Mouse (Mus musculus) B cell, adult 62 days (primary cell): ENCODE data around the gene S1pr2. TPM values are rescaled to one million over a fixed set of nuclear protein-coding genes. Genes with fewer than 3 reads are reported as not detected.

Experiments used
- total RNA-seq: library from RNA; stranded (reverse); gene quantifications from 4 replicates; pipeline ENCODE4 v1.2.4, GENCODE M21; 2023

The S1pr2 gene
- total RNA-seq: 2.3 to 3.2 TPM (median 3.1 TPM) in 4 replicates

DNA sequence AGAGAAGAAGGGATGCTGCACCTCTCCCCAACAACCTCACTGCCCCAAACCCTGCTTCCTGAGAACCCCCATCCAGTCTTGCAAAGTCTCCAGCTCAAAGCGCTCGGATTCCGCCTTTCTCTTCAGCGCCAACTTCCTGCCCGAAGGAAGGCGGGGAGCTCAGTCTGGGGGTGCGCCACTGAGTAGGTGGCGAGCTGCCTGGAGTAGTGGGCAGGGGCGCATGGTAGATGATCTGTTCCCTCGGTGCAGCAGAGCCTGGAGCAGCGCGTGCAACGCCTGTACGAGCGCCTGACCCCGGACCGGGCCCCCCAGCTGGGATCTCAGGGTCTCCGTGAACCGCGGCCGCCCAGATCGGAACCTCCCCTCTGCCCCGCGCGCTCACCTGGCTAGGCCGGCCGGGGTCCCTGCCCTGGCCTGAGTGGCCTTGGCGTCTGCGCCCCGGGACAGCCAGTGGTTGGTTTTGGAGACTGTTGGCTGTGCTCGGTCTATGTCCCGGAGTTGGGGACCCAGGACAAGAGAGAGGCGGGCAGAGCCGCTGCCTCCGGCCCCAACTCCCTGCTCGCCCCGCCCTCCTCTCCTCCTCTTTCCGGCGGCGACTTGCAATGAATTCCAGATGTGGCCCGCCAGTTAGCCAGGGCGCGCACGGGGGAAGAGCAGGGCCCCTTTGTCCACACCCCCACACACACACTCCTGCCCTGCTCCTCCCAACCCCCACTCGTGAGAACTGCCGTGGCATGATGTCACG lies at the start of gene S1pr2:
S1pr2 (minus strand) TSS at position 566 of the 745 bp plus-strand sequence.

DNA sequence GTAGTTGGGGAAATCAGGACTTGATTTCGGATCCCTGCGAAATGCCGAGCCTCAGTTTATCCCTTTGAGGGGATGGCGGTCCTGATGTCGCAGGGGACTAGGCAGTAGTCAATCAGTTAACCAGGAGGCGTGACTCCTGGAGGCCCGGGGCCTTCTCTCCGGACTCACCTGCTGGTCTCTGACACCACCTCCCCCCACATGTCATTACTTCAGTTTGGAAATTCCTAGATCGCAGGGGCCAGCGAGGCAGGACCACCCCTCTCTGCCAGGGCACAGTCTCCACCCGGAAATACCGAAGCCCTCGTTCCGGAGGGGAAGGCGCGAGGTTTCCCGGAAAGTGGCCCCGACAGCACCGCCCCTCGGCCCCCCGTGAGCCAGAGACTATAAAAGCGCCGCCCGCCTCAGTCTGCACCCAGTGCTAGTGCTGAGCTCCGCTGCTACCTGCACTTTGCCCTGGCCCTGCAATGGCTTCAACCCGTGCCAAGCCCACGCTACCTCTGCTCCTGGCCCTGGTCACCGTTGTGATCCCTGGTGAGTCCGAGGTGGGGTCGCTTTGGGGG lies 39.1 kb upstream of the S1pr2 start, which contains the start of gene Icam1:
Icam1 (plus strand) TSS at position 415 of the 560 bp plus-strand sequence.

DNA sequence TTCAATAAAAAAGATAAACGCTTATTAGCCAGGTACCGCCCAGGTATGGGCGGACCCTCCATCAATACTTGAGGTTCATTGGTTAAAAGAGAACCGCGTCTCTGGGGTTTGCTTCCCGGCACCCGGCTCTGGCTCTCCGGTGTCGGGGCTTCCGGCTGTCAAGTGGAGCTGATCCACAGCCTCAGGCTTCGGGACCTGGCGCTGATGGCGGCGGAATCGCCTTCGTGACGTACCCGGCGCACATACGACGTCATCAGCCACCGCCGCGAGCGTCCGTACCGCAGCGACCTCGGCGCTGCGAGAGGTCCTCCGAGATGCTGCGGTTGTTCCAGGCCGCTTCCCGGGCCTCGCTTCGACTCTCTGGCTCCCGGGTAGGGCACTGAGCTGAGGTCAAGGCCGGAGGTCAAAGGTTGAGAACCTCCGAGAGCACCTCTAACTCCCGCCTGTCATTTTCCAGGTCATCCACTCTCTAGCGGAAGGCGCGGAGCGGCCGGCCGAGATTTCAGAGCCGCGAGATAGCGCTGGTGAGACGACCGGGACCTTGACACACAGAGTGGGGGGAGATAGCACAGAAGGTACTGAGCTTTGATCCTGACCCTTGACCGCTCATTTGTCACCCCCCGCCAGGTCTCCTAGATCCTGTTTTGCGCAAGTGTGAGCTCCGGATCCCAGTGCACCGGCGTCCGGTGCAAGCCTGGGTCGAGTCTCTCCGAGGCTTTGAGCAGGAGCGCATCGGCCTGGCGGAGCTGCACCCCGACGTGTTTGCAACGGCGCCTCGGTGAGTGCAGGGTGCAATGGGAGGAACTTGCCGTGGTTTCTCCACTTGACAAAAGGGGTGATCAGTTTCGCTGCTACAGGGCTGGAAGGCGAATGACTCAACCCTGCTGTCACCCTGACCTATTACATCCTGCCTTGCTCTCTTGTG lies 26.3 kb upstream of the S1pr2 start, which contains the start of gene Mrpl4:
Mrpl4 (plus strand) TSS at position 112 of the 925 bp plus-strand sequence.

DNA sequence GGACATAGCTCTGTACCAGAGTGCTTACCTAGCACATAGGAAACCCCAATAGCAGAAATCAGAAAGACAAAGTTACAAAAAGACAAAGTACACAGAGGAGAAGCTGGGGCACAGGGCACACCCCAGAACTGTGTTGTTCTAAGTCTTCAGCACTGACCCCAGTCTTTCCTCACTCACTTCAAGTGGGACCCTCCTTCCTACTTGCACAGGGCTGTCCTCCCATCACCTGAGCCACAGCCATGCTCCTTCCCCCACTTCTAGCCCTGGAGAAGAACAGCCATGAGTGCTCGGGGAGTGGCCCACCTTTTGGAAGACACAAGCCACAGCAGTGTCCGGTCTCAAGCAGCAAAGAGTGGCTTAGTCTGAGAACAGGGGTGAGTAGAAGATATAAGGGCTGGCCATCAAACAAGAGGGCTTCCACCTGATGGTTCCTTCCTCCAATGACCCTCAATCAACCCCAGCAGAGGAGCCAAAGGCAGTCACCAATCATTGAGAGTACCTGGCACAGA lies 17.1 kb downstream of the S1pr2 start, which contains the start of gene Dnmt1:
Dnmt1 (minus strand) TSS at position 459 of the 509 bp plus-strand sequence.

Other genes starting within 250 kb of the S1pr2 start
- gene Olfm2, start 230.4 kb downstream of the S1pr2 start, total RNA-seq: not detected in 4 replicates
- gene Col5a3, start 161.7 kb downstream of the S1pr2 start, total RNA-seq: 0.75 to 2.1 TPM (median 1.3 TPM) in 4 replicates
- gene Rdh8, start 158.3 kb downstream of the S1pr2 start, total RNA-seq: not detected in 4 replicates
- gene A230050P20Rik, start 108.1 kb downstream of the S1pr2 start, total RNA-seq: 45.8 to 56.2 TPM (median 51.6 TPM) in 4 replicates
- 0.49 to 2.0 TPM (median 1.0 TPM) in 4 replicates for gene Angptl6, start 97.1 kb downstream of the S1pr2 start, total RNA-seq
- gene Ppan, start 88.6 kb downstream of the S1pr2 start, total RNA-seq: 114 to 135 TPM (median 121 TPM) in 4 replicates
- 165 to 183 TPM (median 181 TPM) in 4 replicates for gene Eif3g, start 78.2 kb downstream of the S1pr2 start, total RNA-seq
- gene Dnmt1, start 16.9 kb downstream of the S1pr2 start, total RNA-seq: 67.0 to 72.1 TPM (median 69.3 TPM) in 4 replicates
- gene Mrpl4, start 26.0 kb upstream of the S1pr2 start, total RNA-seq: 52.3 to 59.0 TPM (median 57.1 TPM) in 4 replicates
- 49.4 to 53.1 TPM (median 50.5 TPM) in 4 replicates for gene Icam1, start 39.2 kb upstream of the S1pr2 start, total RNA-seq
- 0.63 TPM in 1 of 4 replicates, not detected in the others for gene Icam4, start 52.6 kb upstream of the S1pr2 start, total RNA-seq
- 0.20 to 0.33 TPM in 2 of 4 replicates, not detected in the others for gene Icam5, start 55.3 kb upstream of the S1pr2 start, total RNA-seq
- not detected in 4 replicates for gene Zglp1, start 90.3 kb upstream of the S1pr2 start, total RNA-seq
- gene Gm49373, start 96.3 kb upstream of the S1pr2 start, total RNA-seq: 1.3 to 1.9 TPM (median 1.6 TPM) in 4 replicates
- gene Fdx1l, start 96.8 kb upstream of the S1pr2 start, total RNA-seq: 20.9 to 28.2 TPM (median 25.9 TPM) in 4 replicates
- gene Gm38431, start 115.2 kb upstream of the S1pr2 start, total RNA-seq: 9.4 to 13.1 TPM (median 9.8 TPM) in 4 replicates
- 111 to 115 TPM (median 113 TPM) in 4 replicates for gene Raver1, start 115.2 kb upstream of the S1pr2 start, total RNA-seq
- 46.8 to 61.2 TPM (median 51.4 TPM) in 4 replicates for gene Tyk2, start 154.5 kb upstream of the S1pr2 start, total RNA-seq
- gene Cdc37, start 173.2 kb upstream of the S1pr2 start, total RNA-seq: 108 to 117 TPM (median 111 TPM) in 4 replicates
- gene Pde4a, start 188.9 kb upstream of the S1pr2 start, total RNA-seq: 7.8 to 10.5 TPM (median 8.8 TPM) in 4 replicates